Mouse (Mus musculus) brain, embryonic 14.5 days (tissue): ENCODE results near the gene Ccdc142. TPM values are rescaled to one million over a fixed set of nuclear protein-coding genes. Genes with fewer than 3 reads are reported as not detected.

ENCODE experiments used
- DNase-seq: peaks from one replicate; pipeline ENCODE4 v3.0.0-alpha.2; 2011; ENCODE audit warnings: low read depth
- CTCF ChIP-seq: fragments of 200-500 bp; IDR thresholded peaks from 2 replicates; pipeline ENCODE4 v1.5.1; 2012; ENCODE audit warnings: inconsistent platforms, mild to moderate bottlenecking, moderate library complexity, borderline replicate concordance; ENCODE audit not compliant: insufficient read depth, insufficient read length; ENCODE audit errors: extremely low read depth
- POLR2A ChIP-seq: fragments of 200-500 bp; IDR thresholded peaks from 2 replicates; pipeline ENCODE4 v1.6.1; 2012; ENCODE audit warnings: mild to moderate bottlenecking, inconsistent platforms, borderline replicate concordance; ENCODE audit not compliant: poor library complexity, insufficient read depth, insufficient read length, severe bottlenecking; ENCODE audit errors: extremely low read depth
- polyA plus RNA-seq: library from polyadenylated mRNA; depleted of rRNA; stranded (reverse); fragments of >200 nt; gene quantifications from 2 replicates; pipeline ENCODE4 v1.2.3, GENCODE M21; 2012

The Ccdc142 gene
- polyA plus RNA-seq, 1 experiment = 10.4 TPM

DNA sequence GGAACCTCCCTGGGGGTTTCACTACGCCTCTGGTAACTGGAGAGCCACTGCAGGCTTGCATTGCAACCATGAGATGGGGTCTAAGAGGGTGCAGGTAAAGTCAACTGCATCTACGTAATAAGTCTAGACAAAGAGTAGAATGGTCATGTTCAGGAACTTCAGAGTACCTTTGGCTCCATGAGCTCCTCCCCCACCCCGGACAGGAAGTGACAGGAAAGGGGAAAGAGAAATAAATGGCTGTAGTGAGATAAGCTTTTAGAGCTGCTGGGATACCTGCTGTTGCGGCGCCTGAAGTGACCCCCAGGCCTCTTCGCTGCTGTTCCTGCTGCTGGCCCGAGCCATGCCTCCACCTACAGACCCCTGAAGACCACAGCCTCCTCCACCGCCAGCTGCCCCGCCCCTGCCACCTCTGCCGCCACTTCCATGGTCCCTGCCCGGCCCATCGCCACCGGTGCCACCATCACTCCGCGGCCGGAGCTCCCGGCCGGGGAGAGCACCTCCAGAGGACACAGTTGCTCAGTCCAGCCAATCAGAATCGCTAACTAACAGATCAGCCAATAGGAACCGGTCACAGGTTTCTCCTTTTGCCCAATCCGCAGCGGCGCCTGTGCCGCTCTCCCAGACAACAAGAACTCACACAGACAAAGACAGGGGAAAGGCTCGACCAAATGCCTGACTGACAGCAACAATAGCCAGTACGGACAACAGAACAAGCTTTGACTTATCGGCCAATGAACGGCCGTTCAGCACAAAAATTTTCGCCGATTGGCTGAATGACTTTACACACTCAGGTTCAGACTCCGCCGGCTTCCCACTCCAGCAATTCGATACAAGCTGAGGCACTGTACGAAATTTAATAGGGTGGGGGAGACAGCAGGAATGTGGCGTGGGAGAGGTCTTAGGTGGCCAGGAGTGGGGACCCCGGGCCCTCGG, 19.8 kb downstream of the Ccdc142 start, which contains the start of gene Wbp1:
Wbp1 (minus strand) TSS at position 630 of the 933 bp plus-strand sequence.
- DNase-seq = peak; percentile 100
- TF ChIP-seq POLR2A (peak; percentile 92), CTCF (0 out of 2 replicates have a peak, but pooled peaks have one; percentile 1)

DNA sequence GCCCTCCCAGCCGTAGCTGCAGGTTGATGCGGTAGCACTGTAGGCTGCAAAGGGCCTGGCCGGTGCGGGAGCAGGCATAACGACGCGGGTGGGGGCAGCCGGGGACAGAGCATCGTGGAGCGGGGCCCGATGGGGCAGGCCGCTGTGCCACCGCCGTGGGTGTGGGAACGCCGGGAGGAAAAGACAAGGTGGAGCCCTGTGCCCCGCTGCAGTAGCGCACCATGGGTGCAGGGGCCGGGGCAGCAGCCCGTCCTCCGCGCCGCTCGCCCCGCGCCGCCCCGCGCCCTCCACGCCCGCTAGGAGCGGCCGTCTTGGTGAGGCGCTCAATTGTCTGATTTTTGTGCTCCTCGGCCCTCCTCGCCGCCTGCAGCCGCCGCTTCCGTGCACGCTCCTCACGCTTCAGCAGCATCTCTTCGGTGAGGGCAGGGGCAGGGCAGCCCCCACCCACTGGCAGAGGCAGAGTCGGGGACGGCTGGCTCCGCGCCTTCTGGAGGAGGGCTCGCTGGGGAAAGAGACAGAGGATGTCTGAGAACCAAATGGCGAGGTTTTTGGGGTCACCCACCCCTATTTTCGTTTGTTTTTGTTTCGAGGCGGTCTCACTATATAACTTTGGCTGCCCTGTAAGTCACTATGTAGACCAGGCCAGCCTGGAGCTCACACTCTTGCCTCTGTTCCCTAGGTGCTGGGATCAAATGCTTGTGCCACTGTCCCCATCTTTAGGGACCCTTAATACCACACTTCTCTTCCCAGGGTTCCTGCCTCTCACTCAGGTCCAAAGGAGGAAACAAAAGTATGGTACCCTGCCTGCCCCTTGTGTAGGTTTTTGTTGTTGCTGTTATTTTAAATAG, 20.7 kb downstream of the Ccdc142 start:
- TF ChIP-seq POLR2A = no peak
- no peak for TF ChIP-seq CTCF
- peak; percentile 68 for DNase-seq

- no peak for DNase-seq
- TF ChIP-seq CTCF (no peak), POLR2A (no peak)
Observed at GRCm38 (mm10) chr6:83122961-83123360, 21.6 kb downstream of the Ccdc142 start.

GRCm38 (mm10) chr6:83124851-83125312, 23.5 kb downstream of the Ccdc142 start:
- DNase-seq = peak; percentile 98
- no peak for TF ChIP-seq CTCF
- TF ChIP-seq POLR2A = peak; percentile 35; the same call in 1 of the 2 replicates

GRCm38 (mm10) chr6:83125331-83125730, 23.9 kb downstream of the Ccdc142 start, which contains the start of gene Ino80b:
Gene Ino80b (minus strand): TSS chr6:83125431.
- DNase-seq = no peak
- TF ChIP-seq CTCF (no peak), POLR2A (no peak)

GRCm38 (mm10) chr6:83127419-83127818, 26.0 kb downstream of the Ccdc142 start:
- TF ChIP-seq CTCF (peak; percentile 19; the same call in 1 of the 2 replicates), POLR2A (no peak)
- DNase-seq = no peak

DNA sequence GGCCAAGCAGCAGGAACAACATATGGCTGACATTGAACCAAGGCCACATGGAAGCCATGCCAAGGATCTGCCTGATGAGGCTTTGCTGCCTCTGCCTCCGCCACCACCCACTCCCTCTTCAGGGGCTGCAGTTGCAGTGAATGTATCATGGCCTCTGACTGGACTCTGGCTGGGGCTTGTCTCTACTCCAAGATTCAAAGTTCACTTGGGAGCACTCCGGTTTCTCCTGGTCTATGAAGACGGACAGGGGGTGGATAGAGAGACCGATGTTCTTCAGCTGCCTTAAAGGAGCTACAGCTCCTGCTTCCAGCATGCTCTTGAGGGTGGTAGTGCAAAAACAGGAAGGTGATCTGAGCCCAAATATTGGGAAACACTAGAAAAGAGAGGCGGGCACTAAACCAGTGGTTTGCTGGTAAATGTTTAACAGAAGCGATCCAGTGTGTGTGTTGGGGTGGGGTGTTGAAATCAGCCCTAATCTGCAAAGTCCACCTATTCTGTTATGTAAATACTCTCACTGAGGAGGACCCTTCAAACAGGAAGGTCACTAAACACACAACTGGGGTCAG, 30.2 kb downstream of the Ccdc142 start:
- no peak for DNase-seq
- TF ChIP-seq POLR2A (no peak), CTCF (no peak)

DNA sequence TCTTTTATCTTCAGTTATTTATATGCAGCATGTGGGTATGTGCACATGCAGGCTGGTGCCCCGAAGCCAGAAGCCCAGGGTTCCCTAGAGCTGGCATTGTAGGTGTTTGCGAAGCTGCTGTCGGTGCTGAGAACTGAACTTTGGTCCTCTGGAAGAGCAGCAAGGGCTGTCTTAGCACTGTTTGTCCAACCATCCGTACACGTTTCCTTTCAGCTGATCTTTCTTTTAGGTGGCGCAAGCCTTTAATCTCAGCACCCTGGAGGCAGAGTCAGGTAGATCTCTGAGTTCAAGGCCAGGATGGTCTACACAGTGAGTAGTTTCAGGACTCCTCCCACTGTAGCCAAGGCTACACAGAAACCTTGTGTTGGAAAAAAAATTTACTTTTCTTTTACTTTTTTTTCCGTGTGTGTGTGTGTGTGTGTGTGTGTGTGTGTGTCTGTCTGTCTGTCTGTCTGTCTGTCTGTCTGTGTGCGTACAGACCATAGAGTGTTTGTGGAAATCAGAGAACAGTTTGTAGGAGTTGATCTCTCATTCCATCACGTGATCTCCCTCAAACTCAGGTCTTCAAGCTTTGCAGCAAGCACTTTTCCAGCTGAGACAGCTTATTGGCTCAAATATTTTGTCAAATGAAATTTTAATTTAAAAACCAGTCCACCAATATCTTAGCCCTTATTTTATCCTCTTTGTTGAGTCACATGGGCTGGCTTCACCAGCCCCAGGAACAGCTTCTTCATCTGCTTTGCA, 30.9 kb downstream of the Ccdc142 start:
- no peak for DNase-seq

GRCm38 (mm10) chr6:83134226-83134625, 32.8 kb downstream of the Ccdc142 start:
- TF ChIP-seq CTCF (no peak), POLR2A (no peak)
- no peak for DNase-seq

More for the DNA sequence above, 30.9 kb downstream of the Ccdc142 start:
- TF ChIP-seq CTCF = no peak
- TF ChIP-seq POLR2A = no peak

GRCm38 (mm10) chr6:83134951-83135513, 33.6 kb downstream of the Ccdc142 start, which contains the start of gene Rtkn:
Gene Rtkn (plus strand): TSS chr6:83135463.
- no peak for DNase-seq
- no peak for TF ChIP-seq POLR2A
- no peak for TF ChIP-seq CTCF
